Mouse (Mus musculus) liver, embryonic 11.5 days (tissue): ENCODE measurements at regions not wholly inside any gene's neighbourhood (a gene's known extent, or its start where the extent isn't known, plus 50 kb on each side); places are given as distances from the start of the nearest gene placed in this dataset.

Experiments used
- ATAC-seq: fragments of 200-750 bp; cut with Nextera tagmentation; replicated peaks from 2 replicates; pipeline ENCODE4 v1.8.0; 2017; ENCODE audit warnings: moderate number of reproducible peaks, mild to moderate bottlenecking, moderate TSS enrichment, moderate library complexity; ENCODE audit not compliant: low FRiP score
- DNase-seq: peaks from one replicate; pipeline ENCODE4 v3.0.0-alpha.2; 2017; ENCODE audit warnings: low spot score
- H3K27ac ChIP-seq: fragments of 300-500 bp; sonication (generic); 2 replicates; pipeline ENCODE4 v1.5.1; 2014; ENCODE audit warnings: mild to moderate bottlenecking, low read depth, low read length, control low read depth
- H3K27me3 ChIP-seq: fragments of 300-500 bp; sonication (generic); replicated peaks from 2 replicates; pipeline ENCODE4 v1.6.1; 2014; ENCODE audit warnings: low read length, mixed read lengths; ENCODE audit not compliant: control insufficient read depth, insufficient read depth
- H3K36me3 ChIP-seq: fragments of 300-500 bp; sonication (generic); 2 replicates; pipeline ENCODE4 v1.6.1; 2014; ENCODE audit warnings: mild to moderate bottlenecking, low read length, moderate library complexity, mixed read lengths; ENCODE audit not compliant: control insufficient read depth, insufficient read depth
- H3K4me1 ChIP-seq: fragments of 300-500 bp; sonication (generic); replicated peaks from 2 replicates; pipeline ENCODE4 v1.6.1; 2014; ENCODE audit warnings: low read length, mixed read lengths; ENCODE audit not compliant: control insufficient read depth, insufficient read depth
- H3K4me2 ChIP-seq: fragments of 300-500 bp; sonication (generic); 2 replicates; pipeline ENCODE4 v1.6.1; 2014; ENCODE audit warnings: mild to moderate bottlenecking, control low read depth, moderate library complexity
- H3K4me3 ChIP-seq: fragments of 300-500 bp; sonication (generic); 2 replicates; pipeline ENCODE4 v1.5.1; 2014; ENCODE audit warnings: low read depth, low read length, control low read depth
- H3K9ac ChIP-seq: fragments of 300-500 bp; sonication (generic); 2 replicates; pipeline ENCODE4 v1.6.1; 2014; ENCODE audit warnings: low read depth, low read length, control low read depth
- H3K9me3 ChIP-seq: fragments of 300-500 bp; sonication (generic); 2 replicates; pipeline ENCODE4 v1.6.1; 2016; ENCODE audit warnings: low read length, inconsistent platforms, mixed read lengths; ENCODE audit not compliant: control insufficient read depth
- WGBS: fragments of 180-500 bp; shearing (Covaris S2); extraction: QIAGEN DNeasy Blood & Tissue Kit; methylation state at CpG from one replicate; pipeline ENCODE4 v1.1.7; 2014; 5-methylcytosine and 5-hydroxymethylcytosine counted together

GRCm38 (mm10) chr6:117253586-117254330 lies 85.4 kb downstream of the Cxcl12 start:
- WGBS: 55% methylated on average over 16 of the region's 16 CpGs
- no peaks in the 10 kb centered on the region for H3K27me3 ChIP-seq

GRCm38 (mm10) chr6:117254620-117255228 lies 86.4 kb downstream of the Cxcl12 start:
- whole genome bisulfite sequencing: 76% methylated on average over 3 of the region's 3 CpGs
- ATAC-seq (no peak), DNase-seq (no peak)
- no peaks in the 10 kb centered on the region for H3K36me3 ChIP-seq
- H3K4me3 ChIP-seq: no peak overlapping the region
- H3K4me1 ChIP-seq: no peaks in the 10 kb centered on the region
- H3K9ac ChIP-seq: no peak overlapping the region
- H3K27ac ChIP-seq: no peak overlapping the region
- H3K9me3 ChIP-seq: no peaks in the 10 kb centered on the region
- no peaks in the 10 kb centered on the region for H3K27me3 ChIP-seq
- no peak overlapping the region for H3K4me2 ChIP-seq

More at GRCm38 (mm10) chr6:117253586-117254330, 85.4 kb downstream of the Cxcl12 start:
- Histone ChIP-seq H3K4me2 (no peak overlapping the region), H3K9me3 (no peaks in the 10 kb centered on the region), H3K36me3 (no peaks in the 10 kb centered on the region), H3K27ac (no peak overlapping the region), H3K9ac (no peak overlapping the region), H3K4me1 (no peaks in the 10 kb centered on the region), H3K4me3 (no peak overlapping the region)
- DNase-seq (no peak), ATAC-seq (no peak)

DNA sequence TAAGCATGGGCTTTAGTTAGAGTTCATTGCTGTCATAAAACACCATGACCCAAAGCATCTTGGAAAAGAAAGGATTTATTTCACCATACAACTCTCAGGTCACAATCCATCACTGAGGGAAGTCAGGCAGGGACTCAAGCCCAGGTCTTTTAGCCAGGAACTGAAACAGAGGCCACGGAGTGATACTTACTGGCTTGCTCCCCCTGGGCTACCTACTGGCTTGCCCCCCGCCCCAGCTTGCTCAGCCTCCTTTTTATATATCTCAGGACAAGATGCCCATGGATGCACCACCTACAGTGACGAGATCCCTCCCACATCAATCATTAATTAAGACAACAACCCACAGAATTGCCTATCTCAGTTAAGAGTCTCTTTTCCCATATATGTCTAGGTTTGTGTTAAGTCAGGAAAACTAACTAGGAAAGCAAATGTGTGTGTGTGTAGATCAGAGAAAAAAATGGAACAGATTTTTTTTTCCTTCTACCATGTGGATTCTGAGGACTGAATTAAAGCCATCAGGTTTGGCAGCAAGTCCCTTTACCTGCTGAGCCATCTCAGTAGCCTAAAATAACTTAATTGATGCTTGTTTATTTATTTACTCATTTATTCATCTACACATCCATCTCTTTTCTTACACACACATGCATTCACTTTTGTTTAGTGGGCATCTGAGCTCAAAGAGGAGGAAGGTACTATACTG lies 87.2 kb downstream of the Cxcl12 start:
- ATAC-seq: no peak

DNA sequence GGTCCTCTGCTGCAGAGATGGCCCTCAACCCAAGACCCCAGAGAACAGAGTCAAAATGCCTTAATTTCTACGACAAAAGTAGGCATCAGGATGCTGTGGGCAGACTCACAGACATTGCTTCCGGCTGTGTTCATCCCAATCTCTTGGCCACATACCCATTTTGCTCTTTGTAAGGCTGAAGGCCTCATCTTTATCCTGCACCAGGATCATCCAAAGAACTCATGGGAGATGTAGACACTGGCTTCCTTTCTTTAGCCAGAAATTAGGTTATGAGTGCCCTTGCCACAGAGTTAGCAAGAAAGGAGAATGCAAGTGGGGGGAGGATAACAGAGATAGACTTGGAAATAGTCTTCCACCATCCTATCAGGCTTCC lies 87.8 kb downstream of the Cxcl12 start:
- DNase-seq: no peak
- no peak overlapping the region for H3K4me2 ChIP-seq
- no peak overlapping the region for H3K9ac ChIP-seq
- H3K4me3 ChIP-seq: no peak overlapping the region
- no peaks in the 10 kb centered on the region for H3K4me1 ChIP-seq
- H3K9me3 ChIP-seq: no peaks in the 10 kb centered on the region
- H3K27me3 ChIP-seq: no peaks in the 10 kb centered on the region
- WGBS: 66% methylated on average over 2 of the region's 2 CpGs
- H3K27ac ChIP-seq: no peak overlapping the region
- no peak for ATAC-seq
- no peaks in the 10 kb centered on the region for H3K36me3 ChIP-seq

More for the DNA sequence above, 87.2 kb downstream of the Cxcl12 start:
- DNase-seq: no peak
- Histone ChIP-seq H3K36me3 (no peaks in the 10 kb centered on the region), H3K27me3 (no peaks in the 10 kb centered on the region), H3K4me3 (no peak overlapping the region), H3K4me2 (no peak overlapping the region), H3K4me1 (no peaks in the 10 kb centered on the region), H3K9me3 (no peaks in the 10 kb centered on the region), H3K9ac (no peak overlapping the region), H3K27ac (no peak overlapping the region)
- 68% methylated on average over 3 of the region's 3 CpGs for WGBS

GRCm38 (mm10) chr6:117257591-117257990 lies 89.3 kb downstream of the Cxcl12 start:
- Histone ChIP-seq H3K4me2 (no peak overlapping the region), H3K4me3 (no peak overlapping the region), H3K27ac (no peak overlapping the region), H3K9ac (no peak overlapping the region), H3K4me1 (no peaks in the 10 kb centered on the region), H3K36me3 (no peaks in the 10 kb centered on the region), H3K27me3 (no peaks in the 10 kb centered on the region), H3K9me3 (no peaks in the 10 kb centered on the region)
- ATAC-seq (no peak), DNase-seq (no peak)
- WGBS: 80% methylated on average over 4 of the region's 4 CpGs

DNA sequence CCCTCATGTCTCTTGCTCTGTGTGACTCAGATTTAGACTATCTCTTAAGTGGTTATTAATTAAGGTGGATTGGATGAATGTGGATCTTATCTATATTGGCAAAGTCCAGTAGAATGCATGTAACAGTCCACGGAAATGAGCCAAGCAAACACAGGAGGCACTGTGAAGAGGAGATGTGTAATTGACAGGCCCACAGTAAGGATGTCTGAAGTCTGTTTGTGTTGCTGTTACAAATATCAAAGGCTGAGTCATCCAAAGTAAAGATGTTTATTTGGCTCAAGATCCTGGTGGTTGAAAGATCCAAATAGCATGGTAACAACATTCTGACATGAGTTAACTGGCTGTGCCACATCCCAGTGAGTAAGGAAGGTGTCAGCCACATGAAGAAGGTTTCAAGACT lies 99.6 kb downstream of the Cxcl12 start:
- WGBS: 54% methylated on average over 1 of the region's 1 CpGs
- H3K27ac ChIP-seq: no peak overlapping the region
- H3K4me2 ChIP-seq: no peak overlapping the region
- no peaks in the 10 kb centered on the region for H3K27me3 ChIP-seq
- no peak overlapping the region for H3K9ac ChIP-seq
- ATAC-seq: no peak
- no peaks in the 10 kb centered on the region for H3K9me3 ChIP-seq
- DNase-seq: no peak
- no peaks in the 10 kb centered on the region for H3K36me3 ChIP-seq
- no peak overlapping the region for H3K4me3 ChIP-seq
- H3K4me1 ChIP-seq: no peaks in the 10 kb centered on the region

GRCm38 (mm10) chr6:117268376-117268775 lies 100.0 kb downstream of the Cxcl12 start:
- DNase-seq: peak; percentile 14

GRCm38 (mm10) chr6:117270261-117270660 lies 101.9 kb downstream of the Cxcl12 start:
- H3K4me1 ChIP-seq: no peaks in the 10 kb centered on the region
- no peak for ATAC-seq
- H3K9ac ChIP-seq: no peak overlapping the region
- H3K4me2 ChIP-seq: no peak overlapping the region
- no peaks in the 10 kb centered on the region for H3K36me3 ChIP-seq
- H3K27ac ChIP-seq: no peak overlapping the region
- no peak overlapping the region for H3K4me3 ChIP-seq
- no peak for DNase-seq
- WGBS: 54% methylated on average over 3 of the region's 3 CpGs
- no peaks in the 10 kb centered on the region for H3K9me3 ChIP-seq
- H3K27me3 ChIP-seq: no peaks in the 10 kb centered on the region

More at GRCm38 (mm10) chr6:117268376-117268775, 100.0 kb downstream of the Cxcl12 start:
- 85% methylated on average over 2 of the region's 2 CpGs for WGBS
- Histone ChIP-seq H3K4me1 (no peaks in the 10 kb centered on the region), H3K9me3 (no peaks in the 10 kb centered on the region), H3K27me3 (no peaks in the 10 kb centered on the region), H3K4me3 (no peak overlapping the region), H3K27ac (no peak overlapping the region), H3K36me3 (no peaks in the 10 kb centered on the region), H3K9ac (no peak overlapping the region), H3K4me2 (no peak overlapping the region)
- ATAC-seq: no peak
